Mouse (Mus musculus): ENCODE results near the gene Gk5. TPM values are rescaled to one million over a fixed set of nuclear protein-coding genes. Genes with fewer than 3 reads are reported as not detected.

Gk5 gene
- polyA plus RNA-seq, 1 experiment, result not detected

DNA sequence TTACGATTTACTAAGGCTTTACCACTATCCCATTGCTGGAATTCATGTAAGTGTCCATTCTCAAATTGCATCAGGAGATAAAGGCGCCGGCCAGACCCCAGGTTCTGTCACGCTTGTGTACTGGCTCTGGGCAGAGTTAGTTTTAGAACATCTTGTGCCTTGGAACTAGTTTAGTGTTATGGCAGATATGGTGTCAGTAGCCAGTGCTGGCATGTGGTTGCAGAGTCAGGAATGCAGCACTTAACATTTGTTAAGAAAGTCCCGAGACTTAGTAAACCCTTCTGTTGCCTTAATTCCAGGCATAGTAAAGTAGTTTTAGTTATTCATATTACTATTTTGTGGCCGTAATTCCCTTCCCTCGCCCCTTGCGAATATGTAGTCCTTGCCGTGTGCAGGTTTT lies 78.6 kb downstream of the Gk5 start:
- no peak overlapping the region for H3K27ac ChIP-seq (ENCODE audit: insufficient read depth, low read depth, low read length)
- 82% methylated on average over 9 of the region's 9 CpGs for WGBS
- no peak overlapping the region for H3K4me3 ChIP-seq (ENCODE audit: insufficient read depth, low read depth, low read length)
- TF ChIP-seq CTCF (IDR thresholded peaks at IDR 0.05; ENCODE audit: insufficient read depth, low read depth, low read length), result no peak
- H3K4me1 ChIP-seq (ENCODE audit: control insufficient read depth, insufficient read depth, low read length), result 0 out of 2 replicates have a peak, but pooled peaks cover 2% of the 10 kb centered on the region

DNA sequence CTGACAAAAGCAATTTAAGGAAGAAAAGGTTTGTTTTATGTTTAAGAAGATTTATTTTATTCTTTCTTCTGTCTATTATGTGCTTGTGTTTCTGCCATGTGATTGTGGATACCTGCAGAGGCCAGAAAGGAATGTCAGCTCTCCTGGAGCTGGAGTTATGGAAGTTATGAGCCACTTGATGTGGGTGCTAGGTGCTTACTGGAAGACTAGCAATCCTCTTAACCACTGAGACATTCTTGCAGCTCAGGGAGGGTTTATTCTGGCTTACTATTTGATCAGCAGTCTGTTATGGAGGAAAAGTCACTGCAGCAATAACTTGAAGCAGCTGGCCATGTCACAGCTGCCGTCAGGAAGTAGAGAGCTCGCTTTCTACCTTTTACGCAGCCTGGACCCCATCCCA lies 84.5 kb downstream of the Gk5 start:
- no peak overlapping the region for H3K4me3 ChIP-seq (ENCODE audit: insufficient read depth, low read depth, low read length)
- WGBS, result 98% methylated on average over 3 of the region's 3 CpGs
- H3K4me1 ChIP-seq (ENCODE audit: control insufficient read depth, insufficient read depth, low read length), result 0 out of 2 replicates have a peak, but pooled peaks cover 2% of the 10 kb centered on the region
- TF ChIP-seq CTCF (IDR thresholded peaks at IDR 0.05; ENCODE audit: insufficient read depth, low read depth, low read length) (no peak), POLR2A (IDR thresholded peaks at IDR 0.05; ENCODE audit: insufficient read depth, low read depth, low read length) (no peak)
- no peak overlapping the region for H3K27ac ChIP-seq (ENCODE audit: insufficient read depth, low read depth, low read length)

DNA sequence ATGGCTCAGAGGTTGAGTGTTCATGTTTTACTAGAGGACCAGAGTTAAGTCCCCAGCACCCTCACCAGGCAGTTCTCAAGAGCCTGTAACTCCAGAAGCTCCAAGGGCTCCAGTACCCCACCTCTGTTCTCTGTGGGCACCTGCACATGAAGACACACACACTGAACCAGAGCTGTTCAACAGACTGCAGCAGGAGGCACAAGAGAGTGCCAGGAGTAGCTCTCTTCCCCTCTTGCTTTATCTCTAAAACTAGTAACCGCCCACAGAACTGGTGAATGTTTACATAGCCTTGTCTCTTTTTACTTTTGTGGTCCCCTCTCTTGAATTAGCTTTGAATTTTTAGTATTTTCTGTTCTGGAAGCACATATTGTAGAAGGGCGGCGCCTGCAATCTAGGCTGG lies 88.3 kb downstream of the Gk5 start:
- no peak overlapping the region for H3K27ac ChIP-seq (ENCODE audit: insufficient read depth, low read depth, low read length)
- WGBS, result 91% methylated on average over 3 of the region's 3 CpGs
- no peak overlapping the region for H3K4me3 ChIP-seq (ENCODE audit: insufficient read depth, low read depth, low read length)
- 0 out of 2 replicates have a peak, but pooled peaks cover 2% of the 10 kb centered on the region for H3K4me1 ChIP-seq (ENCODE audit: control insufficient read depth, insufficient read depth, low read length)
- TF ChIP-seq POLR2A (IDR thresholded peaks at IDR 0.05; ENCODE audit: insufficient read depth, low read depth, low read length) (no peak), CTCF (IDR thresholded peaks at IDR 0.05; ENCODE audit: insufficient read depth, low read depth, low read length) (no peak)

DNA sequence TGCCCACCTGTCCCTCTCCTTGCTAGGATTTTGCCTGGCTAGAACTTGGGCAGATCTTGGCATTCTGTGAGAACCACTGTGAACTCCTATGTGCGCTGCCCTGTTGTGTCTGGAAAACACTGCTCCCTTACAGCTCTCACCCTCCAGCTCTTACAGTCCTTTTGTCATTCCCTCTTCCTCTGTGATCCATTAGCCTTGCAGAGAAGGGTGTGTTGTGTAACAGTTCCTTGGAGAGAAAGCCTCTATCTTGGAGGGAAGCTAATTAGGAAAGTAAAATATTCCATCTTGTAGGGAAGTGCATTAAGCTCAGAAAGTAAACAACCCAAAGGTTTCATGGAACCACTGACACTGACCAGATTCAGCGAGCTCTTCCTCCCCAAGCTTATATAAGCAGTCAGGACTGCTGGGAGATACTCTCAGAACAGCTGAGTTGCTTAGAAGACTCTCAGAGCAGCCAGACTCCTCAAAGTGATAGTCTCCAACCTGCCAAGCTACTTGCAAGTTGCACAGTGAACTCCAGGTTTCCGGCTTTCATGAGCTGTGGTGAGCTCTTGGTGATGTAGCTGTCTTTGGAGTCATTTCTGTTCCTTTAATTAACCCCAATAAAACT lies 94.0 kb downstream of the Gk5 start:
- 76% methylated on average over 3 of the region's 3 CpGs for WGBS
- no peak overlapping the region for H3K27ac ChIP-seq (ENCODE audit: insufficient read depth, low read depth, low read length)
- no peak for TF ChIP-seq POLR2A (IDR thresholded peaks at IDR 0.05; ENCODE audit: insufficient read depth, low read depth, low read length)
- no peak for TF ChIP-seq CTCF (IDR thresholded peaks at IDR 0.05; ENCODE audit: insufficient read depth, low read depth, low read length)
- no peak overlapping the region for H3K4me3 ChIP-seq (ENCODE audit: insufficient read depth, low read depth, low read length)
- no peaks in the 10 kb centered on the region for H3K4me1 ChIP-seq (ENCODE audit: control insufficient read depth, insufficient read depth, low read length)

DNA sequence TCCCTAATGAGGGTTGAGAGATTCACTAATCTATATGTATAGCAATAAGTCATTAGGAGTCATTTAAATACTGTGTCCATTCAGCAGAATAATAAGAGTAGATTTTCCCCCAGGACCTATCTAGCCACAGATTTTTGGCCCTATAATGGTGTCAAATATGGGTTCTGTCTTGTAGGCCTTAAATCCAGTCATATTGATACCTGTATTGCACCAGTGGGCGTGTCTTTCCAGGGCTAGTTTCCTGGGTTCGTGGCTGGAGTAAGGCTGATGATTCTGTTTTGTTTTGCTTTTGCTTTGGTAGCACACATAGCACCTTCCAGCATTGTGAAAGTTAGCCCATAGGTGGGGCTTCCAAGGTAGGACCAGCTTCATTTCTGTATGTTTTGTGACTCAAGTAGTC lies 95.0 kb downstream of the Gk5 start:
- TF ChIP-seq CTCF (IDR thresholded peaks at IDR 0.05; ENCODE audit: insufficient read depth, low read depth, low read length), result no peak

DNA sequence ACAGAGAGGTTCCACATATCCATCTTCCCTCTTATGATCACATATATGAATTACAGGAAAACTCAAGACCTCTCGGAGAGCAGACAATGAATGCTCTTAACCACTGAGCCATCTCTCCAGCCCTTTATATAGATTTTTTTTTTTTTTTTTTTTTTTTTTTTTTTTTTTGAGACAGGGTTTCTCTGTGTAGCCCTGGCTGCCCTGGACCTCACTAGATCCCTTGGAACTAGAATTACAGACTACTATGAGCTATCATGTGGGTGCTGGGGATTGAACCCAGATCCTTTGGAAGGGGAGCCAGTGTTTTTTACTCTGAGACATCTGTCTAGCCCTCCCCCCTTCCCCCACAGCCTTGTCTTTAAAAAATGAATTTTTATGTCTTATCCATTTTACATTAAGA lies 98.1 kb downstream of the Gk5 start:
- H3K4me3 ChIP-seq (ENCODE audit: insufficient read depth, low read depth, low read length), result no peak overlapping the region

More for the DNA sequence above, 95.0 kb downstream of the Gk5 start:
- WGBS, result 96% methylated on average over 2 of the region's 2 CpGs
- no peak overlapping the region for H3K27ac ChIP-seq (ENCODE audit: insufficient read depth, low read depth, low read length)
- no peaks in the 10 kb centered on the region for H3K4me1 ChIP-seq (ENCODE audit: control insufficient read depth, insufficient read depth, low read length)
- no peak overlapping the region for H3K4me3 ChIP-seq (ENCODE audit: insufficient read depth, low read depth, low read length)

DNA sequence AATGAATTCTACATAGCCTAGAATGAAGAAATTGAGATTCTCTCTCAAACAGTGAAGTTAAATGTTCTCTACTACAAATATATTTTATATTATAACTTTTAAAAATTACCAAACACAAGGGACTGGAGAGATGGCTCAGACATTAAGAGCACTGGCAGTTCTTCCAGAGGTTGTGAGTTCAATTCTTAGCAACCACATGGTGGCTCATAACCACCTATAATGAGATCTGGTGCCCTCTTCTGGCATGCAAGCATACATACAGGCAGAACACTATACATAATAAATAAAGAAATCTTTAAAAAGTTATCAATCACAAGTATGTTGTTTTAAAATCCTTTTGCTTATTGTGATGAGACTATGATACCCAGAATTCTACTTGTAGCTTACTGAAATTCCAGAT lies 98.6 kb downstream of the Gk5 start:
- TF ChIP-seq POLR2A (IDR thresholded peaks at IDR 0.05; ENCODE audit: insufficient read depth, low read depth, low read length), result no peak
- no peak for TF ChIP-seq CTCF (IDR thresholded peaks at IDR 0.05; ENCODE audit: insufficient read depth, low read depth, low read length)
- Histone ChIP-seq H3K4me3 (ENCODE audit: insufficient read depth, low read depth, low read length) (no peak overlapping the region), H3K4me1 (ENCODE audit: control insufficient read depth, insufficient read depth, low read length) (no peaks in the 10 kb centered on the region), H3K27ac (ENCODE audit: insufficient read depth, low read depth, low read length) (no peak overlapping the region)

More for the DNA sequence above, 98.1 kb downstream of the Gk5 start:
- WGBS, result 100% methylated on average over 1 of the region's 1 CpGs
- Histone ChIP-seq H3K4me1 (ENCODE audit: control insufficient read depth, insufficient read depth, low read length) (no peaks in the 10 kb centered on the region), H3K27ac (ENCODE audit: insufficient read depth, low read depth, low read length) (no peak overlapping the region)
- TF ChIP-seq POLR2A (IDR thresholded peaks at IDR 0.05; ENCODE audit: insufficient read depth, low read depth, low read length) (no peak), CTCF (IDR thresholded peaks at IDR 0.05; ENCODE audit: insufficient read depth, low read depth, low read length) (no peak)

DNA sequence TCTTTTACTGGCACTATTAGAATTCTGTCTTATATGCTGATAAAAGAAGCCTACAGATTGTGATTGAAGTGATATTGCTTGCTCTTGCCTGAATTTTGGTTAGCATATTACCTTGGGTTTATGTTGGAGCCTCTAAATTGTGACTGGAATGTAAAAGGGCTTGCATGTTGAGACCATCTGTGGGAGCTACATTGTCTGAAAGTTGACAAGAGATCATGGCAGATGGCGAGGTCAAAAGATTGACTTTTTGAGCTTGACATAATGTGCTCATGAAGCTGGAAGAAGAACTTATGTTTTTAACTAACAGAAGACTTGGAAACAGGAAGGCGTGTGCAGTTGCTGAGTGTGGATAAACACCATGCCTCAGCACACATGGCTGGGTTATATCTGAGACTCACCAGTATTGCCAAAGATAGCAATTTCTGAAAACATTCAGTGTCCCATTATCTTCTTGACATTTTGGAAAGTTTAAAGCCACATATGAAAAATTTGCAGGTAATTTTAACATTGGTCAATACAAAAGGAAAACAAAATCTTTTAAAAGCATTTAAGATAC lies 100.0 kb downstream of the Gk5 start:
- no peak overlapping the region for H3K4me3 ChIP-seq (ENCODE audit: insufficient read depth, low read depth, low read length)
- no peak overlapping the region for H3K27ac ChIP-seq (ENCODE audit: insufficient read depth, low read depth, low read length)
- no peak for TF ChIP-seq POLR2A (IDR thresholded peaks at IDR 0.05; ENCODE audit: insufficient read depth, low read depth, low read length)
- no peak for TF ChIP-seq CTCF (IDR thresholded peaks at IDR 0.05; ENCODE audit: insufficient read depth, low read depth, low read length)
- no peaks in the 10 kb centered on the region for H3K4me1 ChIP-seq (ENCODE audit: control insufficient read depth, insufficient read depth, low read length)
- 79% methylated on average over 2 of the region's 2 CpGs for WGBS

DNA sequence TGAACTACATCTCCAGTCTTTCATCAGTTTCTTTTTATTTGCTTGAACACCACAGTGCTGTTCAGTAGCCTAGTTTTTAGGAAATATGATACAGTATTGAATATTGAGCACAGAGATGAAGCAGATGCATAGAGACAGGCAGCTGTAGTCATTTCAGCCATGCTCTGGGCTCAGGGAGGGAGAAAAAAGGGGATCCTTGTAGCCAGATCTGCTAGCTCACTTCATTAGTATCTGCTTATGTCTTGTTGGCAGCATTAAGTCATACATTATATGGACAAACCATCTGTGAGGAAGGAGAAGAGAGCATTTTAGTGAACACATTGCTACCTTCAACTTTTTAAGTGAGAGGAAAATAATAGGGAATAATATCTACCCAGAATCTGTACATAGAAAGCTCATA lies 101.3 kb downstream of the Gk5 start:
- H3K27ac ChIP-seq (ENCODE audit: insufficient read depth, low read depth, low read length), result no peak overlapping the region
- H3K4me1 ChIP-seq (ENCODE audit: control insufficient read depth, insufficient read depth, low read length), result no peaks in the 10 kb centered on the region
- no peak for TF ChIP-seq POLR2A (IDR thresholded peaks at IDR 0.05; ENCODE audit: insufficient read depth, low read depth, low read length)
- no peak for TF ChIP-seq CTCF (IDR thresholded peaks at IDR 0.05; ENCODE audit: insufficient read depth, low read depth, low read length)
- no peak overlapping the region for H3K4me3 ChIP-seq (ENCODE audit: insufficient read depth, low read depth, low read length)

DNA sequence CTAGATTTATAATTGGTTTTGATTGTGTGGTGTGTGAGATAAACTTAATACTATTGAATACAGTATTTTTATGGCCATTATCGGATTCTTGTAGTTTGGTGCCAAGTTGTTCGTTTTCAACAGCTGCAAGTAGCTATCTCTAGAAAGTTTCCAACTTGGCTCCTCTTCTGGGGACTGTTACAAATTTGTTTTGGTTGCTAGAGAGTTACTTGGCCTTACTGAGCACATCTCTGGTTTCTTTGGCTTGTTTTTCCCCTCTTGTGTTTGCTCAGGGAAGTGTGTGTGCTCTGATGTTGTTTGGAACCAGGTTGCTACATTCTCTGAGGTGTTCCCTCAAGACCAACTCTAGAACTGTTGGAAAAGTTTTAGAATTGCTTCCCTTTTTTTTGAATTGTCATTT lies 104.1 kb downstream of the Gk5 start:
- no peak for TF ChIP-seq CTCF (IDR thresholded peaks at IDR 0.05; ENCODE audit: insufficient read depth, low read depth, low read length)
- no peak for TF ChIP-seq POLR2A (IDR thresholded peaks at IDR 0.05; ENCODE audit: insufficient read depth, low read depth, low read length)
- Histone ChIP-seq H3K27ac (ENCODE audit: insufficient read depth, low read depth, low read length) (no peak overlapping the region), H3K4me3 (ENCODE audit: insufficient read depth, low read depth, low read length) (no peak overlapping the region), H3K4me1 (ENCODE audit: control insufficient read depth, insufficient read depth, low read length) (no peaks in the 10 kb centered on the region)
- WGBS, result 44% methylated on average over 2 of the region's 2 CpGs

All from olfactory bulb, adult 2 months (tissue).